Mouse (Mus musculus) liver, embryonic 12.5 days (tissue): ENCODE data around the gene Smim13. TPM values are rescaled to one million over a fixed set of nuclear protein-coding genes. Genes with fewer than 3 reads are reported as not detected.
"Not testable (repeated sequence)": the region's sequence is repeated elsewhere in the genome, so short reads cannot be mapped to it uniquely, and the experiment has no call there.

ENCODE experiments used
- ATAC-seq: fragments of 200-750 bp; cut with Nextera tagmentation; 2 replicates; pipeline ENCODE4 v1.8.0; 2017; ENCODE audit warnings: moderate number of reproducible peaks, mild to moderate bottlenecking, moderate library complexity
- H3K27ac ChIP-seq: fragments of 300-500 bp; sonication (generic); 2 replicates; pipeline ENCODE4 v1.5.1; 2016; ENCODE audit warnings: mild to moderate bottlenecking
- H3K27me3 ChIP-seq: fragments of 300-500 bp; sonication (generic); replicated peaks from 2 replicates; pipeline ENCODE4 v1.6.1; 2016; ENCODE audit warnings: mild to moderate bottlenecking, moderate library complexity
- H3K36me3 ChIP-seq: fragments of 300-500 bp; sonication (generic); 2 replicates; pipeline ENCODE4 v1.6.1; 2016; ENCODE audit warnings: mild to moderate bottlenecking, moderate library complexity
- H3K4me1 ChIP-seq: fragments of 300-500 bp; sonication (generic); 2 replicates; pipeline ENCODE4 v1.6.1; 2016
- H3K4me2 ChIP-seq: fragments of 300-500 bp; sonication (generic); 2 replicates; pipeline ENCODE4 v1.6.1; 2016; ENCODE audit warnings: mild to moderate bottlenecking, moderate library complexity
- H3K4me3 ChIP-seq: fragments of 300-500 bp; sonication (generic); 2 replicates; pipeline ENCODE4 v1.5.1; 2016; ENCODE audit warnings: mild to moderate bottlenecking, moderate library complexity
- H3K9ac ChIP-seq: fragments of 300-500 bp; sonication (generic); 2 replicates; pipeline ENCODE4 v1.6.1; 2016; ENCODE audit warnings: mild to moderate bottlenecking, moderate library complexity
- H3K9me3 ChIP-seq: fragments of 300-500 bp; sonication (generic); replicated peaks from 2 replicates; pipeline ENCODE4 v1.6.1; 2016; ENCODE audit warnings: mild to moderate bottlenecking, moderate library complexity
- WGBS: fragments of 180-500 bp; shearing (Covaris S2); methylation state at CpG from one replicate; pipeline ENCODE4 v1.1.7; 2016; ENCODE audit not compliant: insufficient replicate concordance; 5-methylcytosine and 5-hydroxymethylcytosine counted together
- polyA plus RNA-seq: library from polyadenylated mRNA; unstranded; fragments of >200 nt; fragmentation: Nextera tagmentation; extraction: Ambion mirVana; gene quantifications from 2 replicates; pipeline ENCODE4 v1.2.1, GENCODE M21; 2016

The Smim13 gene
- polyA plus RNA-seq, 1 experiment from 2014 or later = 10.3 TPM

DNA sequence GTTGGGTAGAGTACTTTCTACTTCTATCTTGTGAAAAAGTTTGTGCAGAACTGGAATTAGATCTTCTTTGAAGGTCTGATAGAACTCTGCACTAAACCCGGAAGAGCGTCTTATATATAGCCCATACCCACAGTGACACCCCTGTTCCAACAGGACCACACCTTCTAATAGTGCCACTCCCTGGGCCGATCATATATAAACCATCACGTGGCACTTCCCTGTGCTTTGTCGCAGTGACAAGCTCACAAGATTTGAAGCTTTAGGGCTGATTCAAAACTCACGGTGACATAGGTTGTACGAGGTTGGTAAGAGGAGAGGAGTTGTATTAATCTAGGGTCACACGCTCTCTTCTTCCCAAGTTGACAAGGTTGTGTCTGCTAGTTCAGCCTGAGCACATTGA is 12.0 kb downstream of the Smim13 start:
- H3K4me3 ChIP-seq = not testable (repeated sequence)
- 83% methylated on average over 8 of the region's 8 CpGs for WGBS

DNA sequence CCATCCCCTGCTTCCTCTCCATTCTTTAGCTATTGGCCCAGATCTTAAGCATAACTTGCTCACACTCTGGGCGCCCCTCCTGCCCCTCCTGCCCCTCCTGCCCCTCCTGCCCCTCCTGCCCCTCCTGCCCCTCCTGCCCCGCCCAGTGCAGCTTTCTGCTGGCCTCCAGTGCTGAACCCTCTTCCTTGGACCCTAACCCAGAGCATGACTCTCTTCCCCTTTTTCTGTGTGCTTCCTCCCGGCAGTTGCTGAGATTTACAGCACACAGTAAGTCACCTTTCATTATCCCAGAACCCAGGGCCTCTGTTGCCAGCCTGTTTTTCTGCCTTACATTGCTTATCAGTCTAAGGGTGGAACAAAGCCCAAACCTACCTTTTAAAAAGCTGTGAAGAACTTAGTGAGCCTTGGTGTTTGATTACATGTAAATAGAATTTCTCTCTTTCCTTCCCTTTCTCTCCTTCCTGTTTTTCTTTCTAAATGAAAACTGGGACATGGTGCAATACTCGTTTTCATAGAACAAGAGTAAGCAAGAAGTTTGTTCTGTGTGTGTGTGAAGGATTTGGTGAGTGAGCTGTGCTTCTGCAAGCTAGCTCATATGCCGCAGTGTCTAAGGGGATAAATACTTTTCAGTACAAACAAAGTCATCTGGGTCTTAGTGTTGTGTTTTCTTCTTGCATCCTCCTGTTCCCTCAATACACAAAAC is 13.8 kb downstream of the Smim13 start:
- H3K36me3 ChIP-seq = 0 out of 2 replicates have a peak, but pooled peaks cover 2% of the 10 kb centered on the region
- H3K27ac ChIP-seq = no peak overlapping the region
- no peaks in the 10 kb centered on the region for H3K9me3 ChIP-seq
- H3K4me1 ChIP-seq = peaks cover 7% of the 10 kb centered on the region; the same call in 1 of the 2 replicates
- no peak for ATAC-seq
- WGBS = 57% methylated on average over 5 of the region's 5 CpGs
- no peak overlapping the region for H3K4me2 ChIP-seq
- no peak overlapping the region for H3K4me3 ChIP-seq
- H3K9ac ChIP-seq = no peak overlapping the region
- no peaks in the 10 kb centered on the region for H3K27me3 ChIP-seq

More for the DNA sequence above, 12.0 kb downstream of the Smim13 start:
- not testable (repeated sequence) for H3K9ac ChIP-seq, H3K27ac ChIP-seq, H3K9me3 ChIP-seq, H3K36me3 ChIP-seq, H3K27me3 ChIP-seq, H3K4me2 ChIP-seq, ATAC-seq
- peaks cover 16% of the 10 kb centered on the region; the same call in 1 of the 2 replicates for H3K4me1 ChIP-seq

DNA sequence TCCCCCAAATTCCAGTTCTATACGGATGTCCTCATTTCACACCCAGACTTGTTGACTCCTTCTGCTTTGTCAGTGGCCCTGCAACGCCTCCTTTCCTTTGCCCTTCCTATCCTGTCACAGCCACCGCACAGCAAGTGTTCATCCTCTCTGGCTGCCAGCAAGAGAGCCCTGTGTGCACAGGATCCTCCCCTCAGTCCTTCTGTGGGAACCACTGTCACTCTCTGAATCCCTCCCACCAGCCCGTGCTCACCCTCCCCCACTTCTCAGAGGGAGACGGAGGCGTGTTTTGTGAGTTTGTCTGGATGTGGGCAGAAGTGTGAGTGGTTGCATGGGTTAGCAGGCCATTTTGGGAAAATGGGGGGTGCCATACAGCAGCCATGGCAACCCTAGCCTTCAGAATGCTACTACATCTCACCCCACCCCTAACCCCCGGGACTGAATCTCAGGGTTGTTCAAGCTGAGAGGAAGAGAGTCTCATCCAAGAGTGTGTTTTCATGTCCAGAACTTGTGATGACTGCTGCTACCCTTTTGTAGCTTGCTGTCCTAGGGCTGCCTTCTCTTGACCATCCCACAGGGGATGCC is 18.3 kb downstream of the Smim13 start:
- WGBS = 54% methylated on average over 7 of the region's 7 CpGs
- no peak for ATAC-seq

DNA sequence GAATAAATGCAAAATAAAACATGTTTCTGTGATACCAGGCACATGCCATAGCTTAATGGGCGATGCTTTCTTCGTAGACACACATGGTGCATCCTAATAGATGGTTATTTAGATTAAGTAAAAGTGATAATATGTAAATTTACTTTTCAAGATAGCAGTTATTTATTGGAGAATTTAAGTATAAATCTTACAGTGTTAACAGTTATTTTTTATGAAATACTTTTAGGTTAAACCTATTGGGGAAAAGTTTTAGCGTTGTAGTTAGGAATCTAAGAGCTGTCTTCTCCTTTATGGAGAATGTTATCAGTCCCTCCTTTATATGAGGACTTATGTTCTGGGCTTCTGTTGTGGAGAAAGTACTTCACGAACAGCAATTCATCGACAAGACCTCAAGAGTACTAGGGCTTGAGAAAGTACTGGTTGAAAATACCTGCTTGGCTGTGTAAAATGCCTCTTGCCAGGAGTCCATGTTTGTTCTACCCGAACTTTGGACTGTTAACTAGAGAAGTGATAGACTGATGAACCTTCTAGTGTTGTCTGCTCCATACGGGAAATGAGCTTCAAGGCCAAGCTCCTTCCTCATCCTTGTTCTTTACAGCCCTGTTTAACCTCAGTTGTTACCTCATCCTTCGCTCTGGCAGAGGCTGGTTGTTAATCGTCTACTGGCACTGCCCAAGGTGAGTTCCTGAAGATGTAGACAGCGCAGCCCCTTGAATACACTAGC is 24.4 kb downstream of the Smim13 start, which contains the start of gene Gm17364:
Gene Gm17364 (minus strand): TSS at position 51 of the 724 bp plus-strand sequence.
- Histone ChIP-seq H3K4me3 (no peak within 1 kb of the TSS), H3K27me3 (no peaks in the 10 kb centered on the region), H3K27ac (no peak within 1 kb of the TSS), H3K9ac (no peak within 1 kb of the TSS), H3K9me3 (no peaks in the 10 kb centered on the region), H3K36me3 (peaks cover 13% of the 10 kb centered on the region; the same call in 1 of the 2 replicates), H3K4me2 (no peak within 1 kb of the TSS), H3K4me1 (no peaks in the 10 kb centered on the region)
- ATAC-seq = no peak
- WGBS = 81% methylated on average over 10 of the region's 10 CpGs

More for the DNA sequence above, 18.3 kb downstream of the Smim13 start:
- Histone ChIP-seq H3K9me3 (no peaks in the 10 kb centered on the region), H3K4me2 (no peak overlapping the region), H3K27me3 (no peaks in the 10 kb centered on the region), H3K27ac (no peak overlapping the region), H3K4me3 (no peak overlapping the region), H3K9ac (no peak overlapping the region), H3K4me1 (peaks cover 7% of the 10 kb centered on the region; the same call in 1 of the 2 replicates), H3K36me3 (peaks cover 7% of the 10 kb centered on the region; the same call in 1 of the 2 replicates)

DNA sequence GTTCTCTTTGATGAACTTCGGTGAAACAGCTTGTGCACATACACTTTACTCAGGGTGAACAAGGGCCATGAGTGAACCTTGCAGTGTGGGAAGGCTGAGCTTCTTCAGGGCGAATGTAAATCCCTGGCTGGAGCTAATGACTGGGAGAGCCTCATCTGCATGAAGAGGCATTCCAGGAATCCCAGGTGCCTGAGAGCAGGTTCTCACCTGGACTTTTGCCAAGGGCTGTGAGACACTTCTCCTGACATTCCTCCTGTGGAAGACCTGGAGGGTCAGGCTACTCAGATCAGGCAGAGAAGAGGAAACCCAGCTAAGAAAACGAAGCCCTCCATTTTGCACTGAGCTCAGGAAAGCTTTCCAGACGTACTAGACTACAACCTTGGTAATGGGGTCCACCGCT is 31.1 kb downstream of the Smim13 start:
- no peak overlapping the region for H3K4me2 ChIP-seq
- H3K9ac ChIP-seq = no peak overlapping the region
- no peak for ATAC-seq
- H3K4me3 ChIP-seq = no peak overlapping the region
- H3K4me1 ChIP-seq = no peaks in the 10 kb centered on the region
- no peak overlapping the region for H3K27ac ChIP-seq
- 51% methylated on average over 5 of the region's 5 CpGs for WGBS
- no peaks in the 10 kb centered on the region for H3K27me3 ChIP-seq
- H3K36me3 ChIP-seq = no peaks in the 10 kb centered on the region
- no peaks in the 10 kb centered on the region for H3K9me3 ChIP-seq

DNA sequence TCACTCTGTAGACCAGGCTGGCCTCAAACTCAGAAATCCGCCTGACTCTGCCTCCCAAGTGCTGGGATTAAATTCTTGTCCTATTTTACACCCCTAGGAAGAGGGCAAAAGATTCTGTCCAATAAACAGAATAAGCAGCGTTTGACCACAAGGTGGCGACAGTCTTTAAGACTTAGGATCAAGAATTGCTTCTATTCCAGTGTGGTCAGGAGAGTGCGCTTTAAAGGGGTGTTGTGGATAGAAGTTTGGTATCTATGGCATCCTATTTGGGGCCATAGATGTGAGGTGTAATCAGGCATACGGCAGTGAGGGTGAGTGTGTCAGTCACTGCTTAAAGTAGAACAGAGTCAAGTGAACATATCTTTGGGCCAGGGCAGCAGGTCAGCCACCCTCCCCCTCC is 33.6 kb downstream of the Smim13 start:
- no peak for ATAC-seq
- Histone ChIP-seq H3K4me3 (no peak overlapping the region), H3K36me3 (no peaks in the 10 kb centered on the region), H3K27me3 (no peaks in the 10 kb centered on the region), H3K27ac (no peak overlapping the region), H3K9ac (no peak overlapping the region), H3K4me2 (no peak overlapping the region), H3K4me1 (no peaks in the 10 kb centered on the region), H3K9me3 (no peaks in the 10 kb centered on the region)
- 19% methylated on average over 5 of the region's 5 CpGs for WGBS

DNA sequence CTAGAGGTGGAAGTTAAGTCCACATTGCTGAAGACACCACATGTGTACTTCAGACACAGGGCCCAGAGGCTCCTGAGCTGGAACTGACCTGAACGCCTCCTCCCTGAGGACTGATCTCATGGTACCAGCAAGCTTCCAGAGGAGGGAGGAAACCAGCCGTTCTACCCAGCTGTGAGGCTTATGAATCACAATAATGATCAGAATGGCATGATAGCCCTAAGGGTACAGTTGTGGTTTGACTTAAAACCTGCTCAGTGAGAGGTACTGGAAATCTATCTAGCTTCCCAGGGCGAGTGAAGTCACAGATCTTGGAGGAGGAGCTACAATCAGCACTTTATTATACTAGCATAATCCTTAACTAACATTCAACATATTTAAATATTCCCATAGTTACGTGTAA is 35.8 kb downstream of the Smim13 start:
- ATAC-seq = no peak
- Histone ChIP-seq H3K9me3 (no peaks in the 10 kb centered on the region), H3K4me2 (no peak overlapping the region), H3K4me1 (no peaks in the 10 kb centered on the region), H3K9ac (no peak overlapping the region), H3K36me3 (no peaks in the 10 kb centered on the region), H3K4me3 (no peak overlapping the region), H3K27ac (no peak overlapping the region), H3K27me3 (no peaks in the 10 kb centered on the region; the same call in 1 of the 2 replicates)
- WGBS = 55% methylated on average over 4 of the region's 4 CpGs

DNA sequence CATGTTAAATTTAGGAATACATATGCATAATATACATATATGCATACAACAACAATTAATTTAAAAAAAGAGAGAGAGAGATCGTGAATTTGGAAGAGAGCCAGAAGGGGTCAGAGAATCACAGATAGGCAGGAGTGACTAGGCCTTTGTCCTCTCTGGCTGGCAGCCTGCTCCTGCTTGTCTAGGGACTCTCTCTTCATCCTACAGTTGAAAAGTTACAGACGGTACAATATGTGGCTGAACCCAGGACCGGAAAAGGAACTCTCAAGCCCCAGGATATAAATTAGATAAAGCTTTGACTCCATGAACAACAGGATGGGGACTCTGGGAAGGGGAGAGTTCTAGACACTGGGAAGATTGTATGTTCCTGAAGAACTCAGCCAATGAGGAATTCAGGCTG is 36.6 kb downstream of the Smim13 start:
- no peak for ATAC-seq
- Histone ChIP-seq H3K4me1 (no peaks in the 10 kb centered on the region), H3K4me2 (no peak overlapping the region), H3K4me3 (no peak overlapping the region), H3K27ac (no peak overlapping the region), H3K9me3 (no peaks in the 10 kb centered on the region), H3K9ac (no peak overlapping the region), H3K36me3 (no peaks in the 10 kb centered on the region), H3K27me3 (no peaks in the 10 kb centered on the region; the same call in 1 of the 2 replicates)
- 69% methylated on average over 3 of the region's 3 CpGs for WGBS

DNA sequence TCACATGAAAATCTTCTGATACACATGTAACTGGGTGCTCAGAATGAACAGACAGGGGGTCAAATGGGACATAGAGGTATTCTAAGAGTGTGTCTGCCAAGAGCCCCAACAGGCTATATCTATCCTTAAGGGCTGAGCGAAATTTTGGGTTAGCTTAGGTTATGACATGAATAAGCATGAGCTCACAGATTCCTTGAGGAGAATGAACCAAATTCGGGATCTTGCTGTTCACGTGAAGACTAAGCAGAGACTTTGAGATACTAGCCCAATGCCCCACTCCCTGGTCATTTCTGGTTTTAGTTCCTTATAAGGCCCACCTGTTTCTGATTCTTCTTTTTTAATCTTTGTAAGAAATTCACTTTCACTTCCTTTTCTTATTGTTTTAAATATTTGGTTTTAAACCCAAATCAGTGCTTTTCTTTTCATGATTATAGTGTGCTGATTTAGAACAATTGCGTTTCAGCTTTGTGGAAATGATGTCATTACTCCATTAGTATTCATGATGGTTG is 41.9 kb downstream of the Smim13 start:
- ATAC-seq = no peak
- Histone ChIP-seq H3K4me1 (no peaks in the 10 kb centered on the region), H3K36me3 (no peaks in the 10 kb centered on the region), H3K4me3 (no peak overlapping the region), H3K9ac (no peak overlapping the region), H3K9me3 (no peaks in the 10 kb centered on the region), H3K4me2 (no peak overlapping the region), H3K27ac (no peak overlapping the region), H3K27me3 (no peaks in the 10 kb centered on the region; the same call in 1 of the 2 replicates)
- whole genome bisulfite sequencing = 61% methylated on average over 4 of the region's 4 CpGs

DNA sequence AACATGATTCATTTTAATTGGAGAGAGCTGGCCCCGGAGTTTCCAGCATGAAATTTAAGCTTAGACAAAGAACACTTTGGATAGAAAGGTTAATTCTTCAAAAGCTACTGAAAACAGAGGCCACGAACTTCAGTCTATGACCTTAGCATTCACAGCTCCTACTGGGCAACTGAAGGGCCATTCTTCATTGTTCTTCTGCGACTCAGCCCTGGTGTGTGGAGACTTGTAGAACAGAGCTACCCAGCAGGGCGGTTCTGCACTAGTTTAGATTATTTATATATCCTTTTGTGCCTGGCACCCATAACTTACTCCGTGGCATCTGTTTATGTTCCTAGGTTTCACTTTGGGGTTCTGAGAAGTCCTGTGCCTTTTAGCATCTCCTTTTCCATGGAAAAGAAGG is 44.0 kb downstream of the Smim13 start:
- WGBS = 57% methylated on average over 5 of the region's 5 CpGs
- no peaks in the 10 kb centered on the region; the same call in 1 of the 2 replicates for H3K27me3 ChIP-seq
- no peak overlapping the region for H3K4me2 ChIP-seq
- H3K4me1 ChIP-seq = no peaks in the 10 kb centered on the region
- ATAC-seq = no peak
- H3K36me3 ChIP-seq = no peaks in the 10 kb centered on the region
- H3K9ac ChIP-seq = no peak overlapping the region
- H3K9me3 ChIP-seq = no peaks in the 10 kb centered on the region
- no peak overlapping the region for H3K4me3 ChIP-seq
- no peak overlapping the region for H3K27ac ChIP-seq

DNA sequence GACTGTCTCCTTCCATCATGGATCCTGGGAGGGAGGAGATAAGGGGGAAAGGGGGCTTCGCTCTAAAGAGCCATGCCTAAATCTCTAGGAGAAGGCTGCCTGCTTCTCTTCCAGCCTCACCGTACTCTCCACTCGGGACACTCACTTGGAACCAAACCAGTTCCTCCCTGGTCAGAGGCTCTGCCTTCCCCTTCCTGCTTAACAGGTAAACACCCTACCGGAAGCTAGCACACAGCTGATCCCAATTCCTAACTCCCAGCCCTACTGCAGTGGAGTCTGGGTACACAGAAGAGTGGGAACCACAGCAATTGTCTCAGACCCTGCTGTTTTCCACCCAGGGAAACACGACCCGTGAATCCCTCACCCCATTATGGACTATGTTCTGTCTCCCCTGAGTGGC is 46.2 kb downstream of the Smim13 start:
- 46% methylated on average over 6 of the region's 6 CpGs for WGBS
- Histone ChIP-seq H3K9me3 (no peaks in the 10 kb centered on the region), H3K4me2 (no peak overlapping the region), H3K4me3 (no peak overlapping the region), H3K4me1 (no peaks in the 10 kb centered on the region), H3K27ac (no peak overlapping the region), H3K36me3 (no peaks in the 10 kb centered on the region), H3K9ac (no peak overlapping the region), H3K27me3 (no peaks in the 10 kb centered on the region)
- ATAC-seq = no peak

DNA sequence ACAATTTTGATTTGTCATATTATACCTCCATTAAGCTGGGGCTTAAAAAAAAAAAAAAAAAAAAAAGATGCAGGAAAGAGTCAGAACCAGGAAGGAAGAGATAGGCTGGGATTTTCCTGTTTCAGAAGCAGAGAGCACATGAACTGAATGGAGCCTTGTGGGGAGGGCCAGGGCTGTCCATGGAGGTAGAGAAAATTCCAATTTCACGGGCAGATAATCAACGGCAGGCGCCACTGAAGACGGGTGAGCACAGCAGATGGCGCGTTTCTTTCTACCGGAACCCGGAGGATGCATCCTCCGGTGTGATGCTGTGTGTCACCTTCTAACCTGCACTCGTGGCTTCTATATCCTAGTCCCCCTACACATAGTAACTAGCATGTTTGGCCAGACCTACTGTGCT is 46.8 kb downstream of the Smim13 start:
- Histone ChIP-seq H3K27me3 (no peaks in the 10 kb centered on the region), H3K9ac (no peak overlapping the region), H3K4me2 (no peak overlapping the region), H3K9me3 (no peaks in the 10 kb centered on the region), H3K4me1 (no peaks in the 10 kb centered on the region), H3K27ac (no peak overlapping the region), H3K36me3 (no peaks in the 10 kb centered on the region), H3K4me3 (no peak overlapping the region)
- ATAC-seq = no peak
- WGBS = 74% methylated on average over 10 of the region's 10 CpGs
